Mouse (Mus musculus) naive thymus-derived CD4-positive, alpha-beta T cell, adult 2 months (primary cell): ENCODE data around the gene Rasal3.

Experiments used
- DNase-seq: peaks from one replicate; pipeline ENCODE4 v3.0.0-alpha.2; 2011; ENCODE audit warnings: low read depth

Rasal3 gene

GRCm38 (mm10) chr17:32389101-32389659, 14.2 kb downstream of the Rasal3 start, which contains the start of gene Wiz:
TSS of gene Wiz (minus strand) at chr17:32389439.
- DNase-seq = peak; percentile 91

GRCm38 (mm10) chr17:32388370-32389100, 14.8 kb downstream of the Rasal3 start:
- no peak for DNase-seq

GRCm38 (mm10) chr17:32387986-32388369, 15.4 kb downstream of the Rasal3 start:
- DNase-seq = peak; percentile 28

GRCm38 (mm10) chr17:32386659-32387432, 16.5 kb downstream of the Rasal3 start:
- peak; percentile 83 for DNase-seq

- no peak for DNase-seq
Observed at GRCm38 (mm10) chr17:32383661-32384060, 19.7 kb downstream of the Rasal3 start.

- no peak for DNase-seq
Observed at GRCm38 (mm10) chr17:32382576-32382975, 20.8 kb downstream of the Rasal3 start.

- no peak for DNase-seq
Observed at GRCm38 (mm10) chr17:32378786-32379185, 24.6 kb downstream of the Rasal3 start.

- DNase-seq = no peak
Observed at GRCm38 (mm10) chr17:32377137-32377536, 26.2 kb downstream of the Rasal3 start.

- DNase-seq = no peak
Observed at GRCm38 (mm10) chr17:32376475-32376874, 26.9 kb downstream of the Rasal3 start.

GRCm38 (mm10) chr17:32368991-32369578, 34.3 kb downstream of the Rasal3 start:
- peak; percentile 66 for DNase-seq

- DNase-seq = no peak
Observed at GRCm38 (mm10) chr17:32367706-32368105, 35.7 kb downstream of the Rasal3 start.

GRCm38 (mm10) chr17:32365296-32365695, 38.1 kb downstream of the Rasal3 start:
- DNase-seq = no peak

GRCm38 (mm10) chr17:32364850-32365249, 38.5 kb downstream of the Rasal3 start:
- no peak for DNase-seq

GRCm38 (mm10) chr17:32364331-32364730, 39.1 kb downstream of the Rasal3 start:
- peak; percentile 87 for DNase-seq

GRCm38 (mm10) chr17:32363821-32364301, 39.5 kb downstream of the Rasal3 start:
- DNase-seq = peak; percentile 41

- DNase-seq = no peak
Observed at GRCm38 (mm10) chr17:32362686-32363085, 40.7 kb downstream of the Rasal3 start.

- no peak for DNase-seq
Observed at GRCm38 (mm10) chr17:32359928-32360327, 43.5 kb downstream of the Rasal3 start.

- DNase-seq = no peak
Observed at GRCm38 (mm10) chr17:32358943-32359340, 44.4 kb downstream of the Rasal3 start.

GRCm38 (mm10) chr17:32358192-32358942, 45.0 kb downstream of the Rasal3 start:
- no peak for DNase-seq

GRCm38 (mm10) chr17:32356766-32357760, 46.3 kb downstream of the Rasal3 start:
- DNase-seq = no peak
